Mouse (Mus musculus): ENCODE results near the gene Slc39a10. TPM values are rescaled to one million over a fixed set of nuclear protein-coding genes. Genes with fewer than 3 reads are reported as not detected.
"Not testable (repeated sequence)": the region's sequence is repeated elsewhere in the genome, so short reads cannot be mapped to it uniquely, and the experiment has no call there.

Gene Slc39a10
- total RNA-seq, 2 experiments from 2014 or later: 21.1 to 25.3 TPM

DNA sequence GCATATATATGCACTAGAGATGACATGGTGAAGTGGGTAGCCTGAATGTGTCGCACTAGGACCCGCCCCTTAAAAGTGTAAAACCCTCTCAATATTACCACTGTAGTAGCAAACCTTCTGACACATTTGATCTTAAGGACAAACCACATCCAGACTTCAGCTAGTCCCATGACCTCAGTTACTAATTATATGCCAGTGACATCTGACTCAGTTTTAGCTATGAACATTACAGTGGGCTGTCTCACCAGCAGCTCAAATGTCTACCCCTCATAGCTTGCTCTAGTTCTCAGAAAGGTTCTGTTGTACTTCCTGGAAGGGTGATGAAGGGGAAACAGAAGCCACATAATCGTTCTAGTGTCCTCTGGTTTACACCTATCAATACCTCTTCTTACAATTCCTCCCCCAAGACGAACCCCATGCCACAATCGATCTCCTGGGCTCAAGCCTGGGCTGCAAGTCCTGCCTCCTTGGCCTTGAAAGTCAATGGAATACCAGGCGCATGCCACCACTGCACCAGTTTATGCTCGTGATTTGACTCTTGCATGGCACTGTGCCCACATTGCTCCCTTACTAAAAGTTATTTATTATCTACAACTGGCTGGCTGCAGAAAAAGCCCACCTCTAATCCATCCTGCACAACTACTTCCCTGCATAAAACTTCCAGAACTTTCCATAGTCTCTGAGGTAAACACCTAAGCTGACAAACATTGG is 28.3 kb downstream of the Slc39a10 start:
- DNase-seq: peak; percentile 33

DNA sequence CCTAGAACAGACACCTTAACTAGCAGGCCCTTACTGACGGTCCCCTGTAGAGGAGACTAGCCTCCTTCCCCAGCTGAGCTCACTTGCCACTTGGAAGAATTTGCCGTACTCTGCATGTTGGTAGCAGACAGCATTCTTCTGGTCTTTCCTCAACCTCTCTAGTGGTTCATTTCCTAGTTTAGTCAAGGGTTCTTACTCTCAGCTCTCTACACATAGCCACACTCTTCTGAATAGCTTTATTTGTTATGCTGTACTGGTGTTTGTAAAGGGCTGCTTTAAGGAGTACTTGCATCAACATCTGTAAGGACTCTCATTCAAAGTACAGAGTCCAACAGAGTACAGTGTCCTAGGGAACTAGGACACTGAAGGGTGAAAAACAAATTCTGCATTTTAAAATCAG is 29.2 kb downstream of the Slc39a10 start:
- DNase-seq: no peak

DNA sequence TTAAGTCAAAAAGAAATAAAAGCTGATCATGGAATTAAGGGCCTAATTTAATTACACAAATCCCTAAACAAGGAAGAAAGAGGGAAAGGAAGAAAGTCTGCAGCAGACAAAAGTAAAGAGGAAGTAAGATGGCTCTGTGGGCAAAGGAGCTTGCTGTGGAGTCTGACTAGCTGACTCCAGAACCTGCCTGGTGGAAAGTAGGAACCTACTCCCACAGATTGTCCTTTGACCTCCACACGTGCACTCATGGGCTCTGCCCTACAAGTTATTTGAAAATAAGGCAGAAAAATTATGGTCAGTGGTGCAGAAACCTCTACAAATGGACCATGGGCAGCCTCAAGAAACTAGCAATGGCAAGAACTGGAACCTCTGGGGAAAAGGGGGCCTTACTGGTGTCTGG is 32.6 kb downstream of the Slc39a10 start:
- no peak for DNase-seq

DNA sequence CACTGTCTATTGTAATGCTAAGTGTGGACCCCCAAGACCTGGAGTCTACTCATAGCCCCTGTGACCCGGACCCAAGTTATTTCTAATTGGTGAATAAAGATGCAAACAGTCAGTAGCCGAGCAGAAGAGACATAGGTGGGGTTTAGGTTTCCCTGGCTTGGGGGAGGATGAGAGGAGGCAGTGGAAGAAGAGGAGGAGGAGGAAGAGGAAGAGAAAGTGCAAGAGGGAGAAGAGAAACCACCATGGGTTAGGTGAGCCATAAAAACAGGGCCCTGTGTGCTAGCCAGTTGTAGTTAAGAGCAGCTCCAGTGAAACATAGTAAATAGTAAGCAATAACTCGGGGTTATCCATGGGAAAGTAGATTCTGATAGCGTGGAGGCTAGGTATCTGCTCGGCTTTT is 34.1 kb downstream of the Slc39a10 start:
- no peak for DNase-seq

DNA sequence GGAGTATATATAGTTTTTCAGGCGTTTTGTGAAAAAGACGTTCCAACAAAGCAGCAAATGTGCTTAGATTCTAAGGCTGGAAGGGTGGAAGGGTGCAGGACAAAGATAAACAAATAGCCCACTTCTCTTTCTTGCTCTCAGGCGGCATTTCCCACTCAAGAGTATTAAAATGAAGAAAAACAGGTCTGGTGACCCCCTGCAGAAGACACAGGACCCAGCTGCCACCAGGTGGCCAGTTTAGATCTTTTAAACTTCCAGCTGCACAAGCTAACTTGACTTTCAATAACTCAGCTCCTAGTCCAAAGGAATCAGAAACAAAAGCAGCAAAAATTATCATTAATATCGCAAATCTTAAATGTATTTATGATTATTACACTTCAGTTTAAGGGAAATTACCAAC is 36.2 kb downstream of the Slc39a10 start:
- no peak for DNase-seq

DNA sequence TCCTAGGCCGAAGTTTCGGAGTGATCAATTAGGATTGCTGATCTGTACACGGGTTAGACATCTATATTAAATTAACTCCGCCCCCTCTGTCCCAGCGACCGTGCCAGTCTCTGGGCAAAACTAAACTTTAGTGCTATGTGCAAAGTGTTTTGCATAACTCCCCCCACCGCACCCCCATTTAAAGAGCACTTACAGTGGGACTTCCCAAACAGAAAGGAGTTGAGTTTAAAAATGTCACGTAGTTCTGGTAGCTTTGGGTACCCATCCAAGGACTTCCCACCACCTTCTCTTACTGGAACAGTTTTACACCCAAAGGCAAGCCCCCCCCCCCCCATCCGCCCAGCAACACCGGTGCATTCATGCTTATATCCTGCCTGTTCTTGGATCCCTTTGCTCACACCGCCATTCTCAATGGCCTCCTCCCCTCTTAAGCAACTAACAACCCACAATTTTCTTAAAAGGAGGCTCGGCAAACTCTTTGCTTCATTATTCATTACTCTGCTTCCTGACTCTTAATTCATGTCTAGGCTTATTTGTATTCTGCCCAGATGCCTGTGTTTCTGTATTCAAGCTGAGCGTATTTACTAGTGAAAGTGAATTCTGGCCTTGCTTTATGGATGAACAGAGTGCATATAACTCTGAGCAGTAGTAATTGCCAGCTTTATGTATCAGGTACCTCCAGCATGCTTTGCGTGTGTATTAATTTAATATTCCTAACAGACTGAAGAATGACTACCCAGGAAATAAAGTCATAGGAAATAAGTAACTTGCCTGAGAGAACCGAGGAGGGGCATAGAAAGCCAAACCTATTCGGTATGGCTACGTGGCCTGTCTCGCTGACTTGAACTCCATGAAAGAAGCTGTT is 38.4 kb downstream of the Slc39a10 start:
- DNase-seq: no peak

DNA sequence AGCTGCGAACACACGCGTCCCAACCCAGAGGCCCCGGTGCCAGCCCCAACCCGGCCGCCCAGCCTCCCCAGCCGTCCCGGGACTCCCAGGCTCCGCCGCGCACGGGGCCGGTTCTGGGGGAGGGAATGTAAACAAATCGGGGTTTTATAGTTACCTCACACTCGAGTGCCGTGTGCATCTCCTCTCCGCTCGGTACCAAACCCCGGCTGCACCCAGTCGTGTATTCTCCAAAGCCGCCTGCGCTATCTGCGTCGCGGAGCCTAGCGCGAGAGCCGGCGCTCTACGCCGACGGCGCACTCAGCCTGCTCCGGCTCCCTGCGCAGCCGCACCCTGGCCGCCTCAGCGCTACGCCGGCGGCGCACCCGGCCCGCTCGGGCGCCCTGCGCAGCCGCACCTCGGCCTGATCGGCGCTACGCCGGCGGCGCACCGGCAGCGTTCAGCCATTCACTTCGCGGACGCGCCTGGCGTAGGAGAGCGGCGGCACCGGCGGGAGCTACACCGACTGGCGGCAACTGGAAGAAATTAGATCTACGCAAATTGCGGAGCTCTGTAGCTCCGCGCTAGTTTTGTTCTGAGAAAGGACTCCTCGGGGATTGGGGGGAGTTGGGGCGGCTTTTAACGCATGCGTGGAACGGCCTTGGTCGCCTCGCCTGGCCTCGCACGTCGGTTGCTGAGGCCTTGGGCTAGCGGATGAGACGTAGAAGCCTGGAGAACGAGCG is 39.2 kb downstream of the Slc39a10 start:
- peak; percentile 99 for DNase-seq

DNA sequence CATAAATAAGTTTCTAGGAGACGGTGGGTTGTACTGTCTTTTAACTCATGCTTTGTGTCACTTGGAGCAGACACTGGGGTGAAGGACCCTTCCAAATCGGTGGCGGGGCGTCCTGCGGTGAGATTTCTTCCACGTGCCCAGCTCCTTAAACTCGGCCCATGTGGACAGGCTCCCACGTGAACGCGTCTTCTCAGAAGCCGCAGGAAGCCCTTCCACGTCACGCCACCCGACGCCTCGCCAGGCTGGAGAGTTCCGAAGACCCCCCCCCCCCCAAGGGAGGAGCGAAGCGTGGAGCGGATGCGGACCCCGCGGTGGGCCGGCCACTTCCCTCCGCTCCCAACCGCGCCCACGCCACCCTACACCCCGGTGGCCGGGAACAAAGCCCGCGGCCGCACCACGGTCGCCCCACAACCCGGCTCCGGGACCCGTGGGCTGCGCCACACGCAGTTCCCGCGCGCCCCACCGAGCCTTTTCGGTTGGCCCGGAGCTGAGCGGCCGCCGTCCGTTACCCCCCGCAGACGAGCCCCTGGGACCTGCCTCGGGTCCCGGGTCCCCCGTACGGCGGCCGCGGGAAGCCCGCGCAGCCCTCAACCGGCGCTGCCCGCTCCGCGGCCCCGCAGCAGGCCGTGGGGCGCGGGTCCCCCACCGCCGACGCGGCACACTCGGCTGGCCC is 39.9 kb downstream of the Slc39a10 start:
- peak; percentile 76 for DNase-seq

DNA sequence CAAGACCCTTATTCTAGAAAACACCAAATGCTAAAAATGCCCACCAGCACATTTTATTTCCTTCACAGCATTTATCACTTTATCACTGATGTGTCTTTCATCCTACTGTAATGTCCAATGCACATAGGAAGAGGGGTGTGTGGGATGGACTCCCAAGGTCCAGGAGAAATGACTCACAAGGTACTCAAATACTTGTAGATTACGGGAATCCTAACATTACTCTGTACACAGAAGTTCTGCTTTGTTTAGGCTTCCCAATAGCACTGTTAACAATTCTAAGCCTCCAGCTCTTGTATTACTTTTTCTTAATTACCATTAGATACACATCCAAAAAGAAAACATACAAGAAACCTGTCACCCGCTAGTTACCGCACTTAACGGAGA is 40.4 kb downstream of the Slc39a10 start:
- DNase-seq: no peak

DNA sequence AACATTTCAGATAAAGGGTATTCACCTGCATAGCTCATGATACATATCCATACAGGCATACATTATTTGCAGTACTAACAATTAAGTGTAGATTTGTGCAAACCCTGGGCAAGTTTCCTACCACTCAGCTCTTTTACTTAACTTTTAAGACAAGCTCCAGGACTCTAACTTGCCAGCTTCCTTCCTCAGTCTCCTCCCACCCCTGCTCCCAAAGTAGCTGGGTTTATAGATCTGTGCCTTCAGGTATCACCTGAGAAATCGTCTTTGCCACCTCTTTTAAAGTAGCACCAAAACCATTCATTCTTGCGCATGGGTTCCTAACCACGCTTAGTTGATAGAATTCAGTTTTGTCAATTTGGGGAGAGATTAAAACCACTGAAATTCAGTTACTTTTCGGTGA is 41.1 kb downstream of the Slc39a10 start:
- no peak for DNase-seq

DNA sequence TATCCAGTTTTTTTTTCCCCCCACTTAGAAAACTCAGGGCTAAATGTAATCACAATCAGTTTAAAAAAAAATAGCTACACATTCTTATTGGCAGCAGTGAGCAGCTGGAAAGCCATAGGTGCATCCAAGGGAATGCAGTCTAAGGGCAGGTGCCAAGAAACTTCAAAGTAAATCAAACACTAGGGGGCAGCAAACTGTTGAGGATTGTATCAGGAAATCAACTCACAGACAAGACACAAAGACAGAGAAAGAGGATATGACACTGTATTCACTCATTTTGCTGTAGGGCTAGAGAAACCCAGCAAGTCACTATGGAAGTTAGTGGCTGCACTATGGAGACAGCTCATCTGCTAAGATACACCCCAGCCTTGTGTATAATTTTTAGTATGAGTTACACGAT is 42.9 kb downstream of the Slc39a10 start:
- DNase-seq: peak; percentile 68

DNA sequence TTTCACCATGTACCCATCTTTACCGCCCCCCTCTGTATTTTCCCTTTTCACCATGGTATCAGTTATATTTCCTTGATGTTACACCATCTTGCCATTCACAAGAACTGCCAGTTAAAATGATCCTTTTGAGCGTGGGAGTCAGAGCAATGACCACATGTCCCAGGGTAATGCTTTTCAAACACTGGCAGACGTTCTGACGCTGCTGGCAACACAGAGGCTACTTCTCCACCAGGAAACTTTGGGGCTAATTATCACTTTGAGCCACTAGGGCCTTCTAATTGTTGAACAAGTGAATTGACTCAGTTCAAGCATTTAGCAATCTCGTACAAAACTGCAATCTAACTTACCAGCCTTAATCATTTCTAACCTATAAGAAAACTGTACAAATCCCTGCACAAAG is 47.4 kb downstream of the Slc39a10 start:
- DNase-seq: no peak

DNA sequence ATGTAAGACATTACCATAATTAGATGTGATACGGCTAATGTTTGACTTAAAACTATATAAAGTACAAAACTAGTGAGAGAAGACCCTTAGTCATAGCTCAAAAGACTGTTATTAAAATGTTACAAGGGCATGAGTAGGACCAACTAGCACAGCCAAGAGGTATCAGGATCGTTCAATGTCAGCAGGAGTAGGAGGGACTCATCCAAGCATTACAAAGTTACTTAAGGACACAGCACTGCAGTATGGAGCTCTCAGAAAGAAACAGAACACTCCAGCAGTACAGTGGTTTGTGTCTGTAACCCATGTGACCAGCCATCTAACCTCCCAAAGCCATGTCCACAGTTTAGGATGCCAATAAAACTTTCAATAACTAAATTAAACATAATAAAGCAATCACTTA is 48.4 kb downstream of the Slc39a10 start:
- DNase-seq: no peak

DNA sequence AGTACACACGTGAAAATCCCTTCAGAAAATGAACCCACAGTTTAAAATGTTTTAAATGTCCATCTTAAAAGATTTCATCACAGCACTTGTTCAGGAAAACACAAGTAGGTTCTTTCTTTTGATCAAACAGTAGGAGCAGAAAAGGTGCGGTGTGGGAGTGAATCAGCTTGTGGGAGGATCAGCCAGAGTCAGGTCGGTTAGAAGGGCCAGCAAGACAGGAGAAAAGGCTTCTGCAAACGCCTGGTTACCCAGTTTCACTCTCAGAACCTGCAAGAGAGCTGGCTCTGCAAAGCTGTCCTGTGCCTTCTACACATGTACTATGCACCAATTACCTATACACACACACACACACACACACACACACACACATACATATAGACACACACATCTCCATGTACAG is 49.2 kb downstream of the Slc39a10 start:
- DNase-seq: no peak

DNA sequence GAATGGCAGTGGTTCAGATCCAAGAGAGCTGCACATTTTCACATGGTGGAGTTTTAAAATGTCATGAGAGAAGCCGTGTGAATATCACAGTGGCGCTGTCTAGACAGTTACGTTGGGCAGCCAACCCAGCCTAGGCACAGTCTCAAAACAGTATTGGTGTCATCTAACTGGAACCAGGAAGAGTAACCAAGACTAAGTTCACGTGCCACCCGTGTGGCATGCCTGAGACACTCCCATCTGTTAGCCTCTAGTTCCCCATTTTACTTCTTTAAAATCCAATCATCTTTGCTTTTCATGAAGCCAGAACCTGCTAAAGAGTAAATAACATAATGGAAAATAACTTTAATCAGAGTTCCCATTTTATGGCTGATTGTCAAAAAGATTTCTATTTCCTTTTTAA is 60.7 kb downstream of the Slc39a10 start:
- no peak for DNase-seq

DNA sequence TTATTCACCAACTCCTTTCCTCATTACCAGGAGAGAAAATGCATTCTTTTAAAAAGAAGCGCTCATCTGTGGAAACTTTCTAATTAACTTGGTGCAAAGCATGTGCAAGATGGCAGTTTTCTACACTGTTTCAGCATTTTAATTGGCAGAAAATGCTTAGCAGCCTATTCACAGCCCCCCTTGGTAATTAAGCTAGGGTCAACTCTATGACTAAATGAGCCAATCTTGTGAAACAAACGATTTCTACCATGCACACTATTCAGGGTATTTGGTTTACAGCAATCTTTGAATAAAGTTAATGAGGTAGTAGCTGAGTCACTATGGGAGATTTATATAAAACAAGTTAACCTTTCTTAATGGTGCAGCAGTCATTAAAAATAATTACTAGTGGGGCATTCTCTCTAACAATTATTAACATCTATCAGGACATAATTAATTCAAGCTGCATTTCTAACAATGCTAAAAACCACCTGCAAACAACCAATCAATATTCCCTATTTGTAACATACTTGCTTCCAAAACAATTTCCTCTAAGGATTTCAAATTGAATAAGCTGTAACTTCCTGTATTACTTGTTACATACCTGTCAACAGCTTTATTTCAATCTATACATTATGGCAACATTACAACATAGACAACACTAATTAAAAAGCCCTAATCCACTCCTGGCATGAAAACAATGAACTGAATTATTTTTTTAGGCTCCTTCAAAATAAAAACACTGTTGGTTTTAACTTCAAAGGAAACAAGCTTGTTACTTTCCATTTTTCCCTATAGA is 62.4 kb downstream of the Slc39a10 start:
- no peak for DNase-seq

DNA sequence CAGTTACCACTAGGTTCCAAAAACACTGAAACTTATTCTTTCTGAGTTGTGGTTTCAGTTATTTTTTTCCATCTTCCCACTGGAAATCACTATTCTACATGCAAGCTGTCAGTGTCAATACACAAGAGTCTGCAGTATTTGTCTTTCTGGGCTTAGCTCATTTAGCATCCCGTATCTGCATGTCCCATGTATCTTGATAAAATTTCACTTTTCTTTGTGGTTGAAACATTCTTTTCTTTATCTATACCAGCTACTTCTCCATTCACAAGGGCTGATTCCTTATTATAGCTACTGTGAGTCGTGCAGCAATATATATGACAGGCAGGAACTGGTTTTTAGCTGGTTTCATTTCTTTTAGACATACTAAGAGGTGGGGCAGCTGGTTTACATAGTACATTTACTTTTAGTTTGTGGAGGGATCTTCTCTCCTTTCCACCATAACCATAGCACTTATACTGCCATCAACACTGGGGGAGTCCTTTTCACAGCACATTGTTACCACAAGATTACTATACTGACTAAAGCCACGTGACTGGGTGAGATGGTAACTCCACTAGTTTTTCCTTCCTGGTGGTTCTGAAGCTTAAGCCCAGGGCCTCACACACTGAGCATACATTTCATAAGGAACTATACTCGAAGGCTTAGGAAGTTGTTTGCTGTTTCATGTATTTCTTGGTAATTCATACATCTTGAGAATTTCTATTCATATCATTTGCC is 70.2 kb downstream of the Slc39a10 start:
- DNase-seq: no peak

DNA sequence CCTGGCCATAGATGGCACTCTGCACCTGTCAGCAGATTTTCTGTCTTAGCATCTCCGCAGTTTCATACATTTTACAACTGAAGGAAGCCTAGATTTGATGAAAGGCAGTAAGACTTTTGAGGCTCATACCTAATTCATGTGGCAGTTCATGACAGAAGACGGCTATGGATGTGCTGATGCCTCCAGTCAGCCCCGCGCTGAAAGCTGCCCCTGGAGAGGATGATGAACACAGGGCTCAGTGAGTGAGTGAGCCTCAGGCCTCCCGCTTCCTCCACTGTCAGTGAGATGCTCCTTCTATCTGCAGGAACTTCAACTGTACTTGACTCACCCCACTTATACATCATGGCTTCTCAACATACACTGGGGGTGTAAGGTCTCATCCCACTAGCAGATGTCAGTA is 74.7 kb downstream of the Slc39a10 start:
- no peak for DNase-seq

DNA sequence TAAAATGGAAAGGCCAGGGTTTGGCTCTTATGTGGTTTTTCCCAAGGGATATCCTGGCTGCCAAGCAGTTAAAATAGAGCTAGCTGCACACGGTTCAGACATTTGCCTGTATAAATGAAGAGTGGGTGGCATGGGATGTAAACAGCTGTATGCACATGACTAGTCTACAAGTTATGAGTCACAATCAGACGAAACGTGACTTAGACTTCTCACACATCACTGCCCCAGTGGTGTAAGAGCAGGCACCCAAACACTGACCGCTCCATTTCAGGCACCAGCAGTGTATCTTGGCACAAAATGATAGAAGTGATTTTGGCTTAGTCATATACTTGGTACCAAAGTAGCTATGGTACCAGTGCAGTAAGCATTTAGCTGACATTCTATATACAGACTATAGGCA is 84.0 kb downstream of the Slc39a10 start:
- DNase-seq: not testable (repeated sequence)

DNA sequence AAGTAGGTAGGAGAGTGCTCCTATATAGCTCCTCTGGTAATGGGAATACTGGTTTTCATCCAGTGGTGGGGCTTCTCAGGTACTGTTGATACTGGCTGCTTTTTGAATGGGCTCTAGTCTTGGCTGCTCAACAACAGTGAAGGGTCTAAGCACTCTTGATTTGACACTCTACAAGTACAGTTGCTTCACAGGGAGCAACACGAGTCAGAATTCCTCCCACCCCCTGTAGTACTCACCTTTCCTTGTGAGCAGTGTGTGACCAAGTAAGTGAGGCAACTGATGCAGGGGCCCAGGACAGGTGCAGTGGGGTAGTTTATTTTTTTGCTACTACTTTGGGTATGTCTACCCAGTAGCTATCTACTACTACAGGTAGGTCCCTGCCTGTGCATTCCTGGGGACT is 87.6 kb downstream of the Slc39a10 start:
- DNase-seq: no peak

DNA sequence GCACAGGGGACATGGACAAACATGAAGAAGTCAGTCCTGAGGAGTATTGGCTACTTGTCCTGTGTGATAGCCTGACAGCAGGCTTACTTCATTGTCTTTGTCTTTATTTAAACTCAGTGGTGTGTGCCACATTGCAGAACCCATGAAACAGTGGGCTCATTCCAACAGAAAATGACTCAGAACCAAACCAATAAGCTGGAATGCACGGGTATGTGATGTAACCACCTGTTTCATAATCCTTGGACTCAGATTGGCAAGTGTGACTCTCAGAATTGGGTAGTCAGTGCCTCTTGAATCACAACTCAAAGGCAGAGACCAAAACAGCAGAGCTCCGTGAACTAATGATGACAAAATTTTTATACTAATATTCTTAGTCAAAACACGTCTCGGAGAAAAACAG is 110.4 kb downstream of the Slc39a10 start:
- not testable (repeated sequence) for DNase-seq
